Mouse (Mus musculus) ES-E14 (cell line): ENCODE data around the gene Il17rb.

Experiments
- CHD2 ChIP-seq: IDR thresholded peaks from 2 replicates; pipeline ENCODE4 v1.6.1; 2014; ENCODE audit warnings: mild to moderate bottlenecking, low read depth, low read length, inconsistent platforms
- ZC3H11A ChIP-seq: IDR thresholded peaks from 2 replicates; pipeline ENCODE4 v1.6.1; 2012; ENCODE audit warnings: low read depth, mild to moderate bottlenecking, inconsistent platforms, low read length, borderline replicate concordance
- ZNF384 ChIP-seq: IDR thresholded peaks from 2 replicates; pipeline ENCODE4 v1.6.1; 2012; ENCODE audit warnings: low read depth, low read length, inconsistent platforms

GRCm38 (mm10) chr14:30014487-30014886 lies 5.8 kb upstream of the Il17rb start:
- TF ChIP-seq ZC3H11A (no peak), ZNF384 (no peak), CHD2 (no peak)
